Mouse (Mus musculus) MEL (cell line): ENCODE measurements at regions not wholly inside any gene's neighbourhood (a gene's known extent, or its start where the extent isn't known, plus 50 kb on each side); places are given as distances from the start of the nearest gene placed in this dataset.

Source experiments
- BHLHE40 ChIP-seq: IDR thresholded peaks from 2 replicates; pipeline ENCODE4 v1.6.1; 2012; ENCODE audit warnings: low read depth, mild to moderate bottlenecking, inconsistent platforms, low read length, improper control_type of control experiment, borderline replicate concordance
- CTCF ChIP-seq, 3 experiments: IDR thresholded peaks in 2 of 3; conservative IDR thresholded peaks in 1 of 3; 2 replicates each; pipeline ENCODE4 v1.5.1; 2011 to 2012; ENCODE audit warnings: low read length in 3 of 3, low read depth in 2 of 3, mild to moderate bottlenecking in 2 of 3, improper control_type of control experiment in 1 of 3, inconsistent platforms in 1 of 3, mixed read lengths in 1 of 3, moderate library complexity in 1 of 3; ENCODE audit not compliant: control insufficient read depth in 1 of 3, insufficient read depth in 1 of 3, poor library complexity in 1 of 3, severe bottlenecking in 1 of 3
- GATA1 ChIP-seq: IDR thresholded peaks from 2 replicates; pipeline ENCODE4 v1.6.1; 2011; ENCODE audit warnings: low read depth, low read length, improper control_type of control experiment
- HCFC1 ChIP-seq: IDR thresholded peaks from 2 replicates; pipeline ENCODE4 v1.6.1; 2012; ENCODE audit warnings: low read depth, mild to moderate bottlenecking, inconsistent platforms, low read length, improper control_type of control experiment, moderate library complexity
- MAX ChIP-seq: IDR thresholded peaks from 2 replicates; pipeline ENCODE4 v1.6.1; 2011; ENCODE audit warnings: low read length, improper control_type of control experiment
- MEF2A ChIP-seq: IDR thresholded peaks from 2 replicates; pipeline ENCODE4 v1.6.1; 2014; ENCODE audit warnings: low read depth, mild to moderate bottlenecking, inconsistent platforms, low read length, improper control_type of control experiment; ENCODE audit not compliant: poor library complexity, insufficient replicate concordance, severe bottlenecking; ENCODE audit errors: extremely low read depth
- MYC ChIP-seq: IDR thresholded peaks from 2 replicates; pipeline ENCODE4 v1.6.1; 2011; ENCODE audit warnings: low read depth, mild to moderate bottlenecking, low read length, improper control_type of control experiment, moderate library complexity
- NELFE ChIP-seq: IDR thresholded peaks from 2 replicates; pipeline ENCODE4 v1.6.1; 2011; ENCODE audit warnings: low read depth, low read length, improper control_type of control experiment
- POLR2A ChIP-seq, 2 experiments: IDR thresholded peaks; 2 replicates each; pipeline ENCODE4 v1.6.1; 2011 to 2012; ENCODE audit warnings: low read length in 2 of 2, mild to moderate bottlenecking in 2 of 2, control low read depth in 1 of 2, improper control_type of control experiment in 1 of 2, low read depth in 1 of 2, moderate library complexity in 1 of 2; ENCODE audit not compliant: control insufficient read depth in 1 of 2, insufficient read depth in 1 of 2, poor library complexity in 1 of 2
- POLR2AphosphoS5 ChIP-seq: IDR thresholded peaks from 2 replicates; pipeline ENCODE4 v1.6.1; 2012; ENCODE audit warnings: low read depth, borderline replicate concordance, mild to moderate bottlenecking, inconsistent platforms, low read length, moderate library complexity, mixed read lengths
- ZC3H11A ChIP-seq: IDR thresholded peaks from 2 replicates; pipeline ENCODE4 v1.6.1; 2012; ENCODE audit warnings: low read depth, mild to moderate bottlenecking, inconsistent platforms, low read length, improper control_type of control experiment
- ZKSCAN1 ChIP-seq: IDR thresholded peaks from 2 replicates; pipeline ENCODE4 v1.6.1; 2012; ENCODE audit warnings: low read depth, mild to moderate bottlenecking, inconsistent platforms, low read length, improper control_type of control experiment, moderate library complexity
- ZNF384 ChIP-seq: IDR thresholded peaks from 2 replicates; pipeline ENCODE4 v1.6.1; 2012; ENCODE audit warnings: low read depth, mild to moderate bottlenecking, inconsistent platforms, low read length, improper control_type of control experiment

GRCm38 (mm10) chr13:59905488-59905887, 82.5 kb upstream of the Tut7 start:
- no peak for TF ChIP-seq MYC
- TF ChIP-seq MAX, result no peak
- TF ChIP-seq CTCF (IDR thresholded peaks at IDR 0.05 in 2 of 3, conservative IDR thresholded peaks at IDR 0.05 in 1 of 3; ENCODE audit: control insufficient read depth in 1 of 3, insufficient read depth in 1 of 3, low read depth in 2 of 3, low read length in 3 of 3, poor library complexity in 1 of 3, severe bottlenecking in 1 of 3), result no peak
- TF ChIP-seq MEF2A, result no peak
- TF ChIP-seq BHLHE40, result no peak
- no peak for TF ChIP-seq POLR2A (IDR thresholded peaks at IDR 0.05; ENCODE audit: control insufficient read depth in 1 of 2, insufficient read depth in 1 of 2, low read depth in 1 of 2, low read length in 2 of 2, poor library complexity in 1 of 2)
- no peak for TF ChIP-seq POLR2AphosphoS5
- no peak for TF ChIP-seq NELFE
- no peak for TF ChIP-seq GATA1
- TF ChIP-seq HCFC1, result no peak
- TF ChIP-seq ZNF384, result no peak
- no peak for TF ChIP-seq ZC3H11A
- no peak for TF ChIP-seq ZKSCAN1
